ENCODE assay signal across 9 mouse cellular contexts in genomic region chr10:59864232-59864875, GRCm38 (mm10). TPM values are rescaled to one million over a fixed set of nuclear protein-coding genes. Genes with fewer than 3 reads are reported as not detected.
A peak's percentile ranks its signal among the peaks of the same experiment; 100 is the strongest.
DNase-seq lines count a peak whose midpoint lies in the region; ATAC-seq and TF ChIP-seq lines count a peak whose summit lies in the region.
"Had no signal": no experiment of that assay in that cellular context is flagged by ENCODE, and none has a peak within 500 bp of the region (broad histone marks: within the 10 kb centered on the region; RNA-seq: fewer than 3 reads in every experiment).

No protein-coding gene starts in this region.

- peaks cover 29% of the 10 kb centered on the region for H3K4me1 ChIP-seq in kidney, embryonic 16.5 days (ENCODE audit: insufficient read depth, low read length)
- peaks cover 0 to 18% of the 10 kb centered on the region in 2 experiments; a peak in 1 of 4 replicates for H3K4me1 ChIP-seq in ES-E14 (ENCODE audit: control insufficient read depth in 2 of 2, insufficient read depth in 2 of 2, low read length in 2 of 2, poor library complexity in 1 of 2)
- H3K4me1 ChIP-seq in hindbrain, embryonic 15.5 days (replicated peaks): peaks cover 29% of the 10 kb centered on the region

- no peak overlapping the region for H3K4me3 ChIP-seq in kidney, embryonic 16.5 days (ENCODE audit: low read length)
- H3K4me3 ChIP-seq in ES-E14 (ENCODE audit: insufficient read depth in 1 of 2, low read depth in 1 of 2, low read length in 2 of 2, poor library complexity in 1 of 2, severe bottlenecking in 1 of 2): 0 out of 4 replicates have a peak overlapping the region, but pooled peaks of 1 of the 2 experiments have one; percentile 10
- no peak overlapping the region for H3K4me3 ChIP-seq in hindbrain, embryonic 15.5 days
- H3K4me3 ChIP-seq: limb, embryonic 15.5 days had no signal

- 62% methylated on average over 19 of the region's 19 CpGs for WGBS in kidney, embryonic 16.5 days
- WGBS in hindbrain, embryonic 15.5 days: 48% methylated on average over 19 of the region's 19 CpGs

- no peaks in the 10 kb centered on the region for H3K9me3 ChIP-seq in kidney, embryonic 16.5 days (ENCODE audit: low read length)
- H3K9me3 ChIP-seq in ES-E14 (ENCODE audit: control insufficient read depth, insufficient read depth, low read depth, low read length): no peaks in the 10 kb centered on the region
- H3K9me3 ChIP-seq in hindbrain, embryonic 15.5 days: no peaks in the 10 kb centered on the region
- H3K9me3 ChIP-seq: limb, embryonic 15.5 days had no signal

- H3K36me3 ChIP-seq in kidney, embryonic 16.5 days (ENCODE audit: insufficient read depth, low read length): 0 out of 2 replicates have a peak, but pooled peaks cover 2% of the 10 kb centered on the region
- no peaks in the 10 kb centered on the region for H3K36me3 ChIP-seq in ES-E14 (ENCODE audit: control insufficient read depth, insufficient read depth, low read length, poor library complexity, severe bottlenecking)
- H3K36me3 ChIP-seq in hindbrain, embryonic 15.5 days: no peaks in the 10 kb centered on the region

- H3K4me2 ChIP-seq in kidney, embryonic 16.5 days (replicated peaks; ENCODE audit: low read depth, low read length): no peak overlapping the region
- no peak overlapping the region for H3K4me2 ChIP-seq in hindbrain, embryonic 15.5 days
- H3K4me2 ChIP-seq: limb, embryonic 15.5 days had no signal

- no peak for ATAC-seq in kidney, embryonic 16.5 days (ENCODE audit: low FRiP score, low TSS enrichment)
- ATAC-seq in hindbrain, embryonic 15.5 days (ENCODE audit: low FRiP score, low read depth): peak; percentile 48; the same call in 1 of the 2 replicates

- no peak overlapping the region for H3K9ac ChIP-seq in kidney, embryonic 16.5 days (replicated peaks; ENCODE audit: low read length)
- H3K9ac ChIP-seq in ES-E14 (ENCODE audit: insufficient read depth, low read depth, low read length, poor library complexity, severe bottlenecking): peak overlapping the region; percentile 16; the same call in 1 of the 2 replicates
- no peak overlapping the region for H3K9ac ChIP-seq in hindbrain, embryonic 15.5 days
- H3K9ac ChIP-seq: limb, embryonic 15.5 days had no signal

- no peaks in the 10 kb centered on the region for H3K27me3 ChIP-seq in kidney, embryonic 16.5 days (ENCODE audit: insufficient read depth, low read length)
- no peaks in the 10 kb centered on the region for H3K27me3 ChIP-seq in hindbrain, embryonic 15.5 days
- H3K27me3 ChIP-seq: limb, embryonic 15.5 days had no signal

- DNase-seq in kidney, adult 9 months: no peak
- DNase-seq in ES-E14 (ENCODE audit: low read depth, low spot score): no peak
- DNase-seq in naive thymus-derived CD4-positive, alpha-beta T cell, adult 2 months (ENCODE audit: low read depth): peak; percentile 57
- DNase-seq in urinary bladder, adult 18-20 months (ENCODE audit: low spot score in 2 of 2): no peak
- no peak for DNase-seq in adrenal gland, postnatal 4 days (ENCODE audit: low spot score in 2 of 2)
- no peak for DNase-seq in heart, adult 11 months

- in situ Hi-C loops in ES-E14 (cut with MboI; ENCODE audit: low sequenced_read_pairs in 2 of 2, unreplicated experiment in 2 of 2): loop anchor here (10.0 to 25.0 kb wide), 2 partner anchors 552 to 560 kb away; partner anchors contain the start of gene P4ha1 (in 1 of the 2)

- 0 out of 2 replicates have a peak overlapping the region, but pooled peaks have one; percentile 41 for H3K27ac ChIP-seq in kidney, embryonic 16.5 days (ENCODE audit: low read length)
- H3K27ac ChIP-seq in ES-E14 (ENCODE audit: insufficient read depth, low read depth, low read length, poor library complexity, severe bottlenecking): no peak overlapping the region
- no peak overlapping the region for H3K27ac ChIP-seq in hindbrain, embryonic 15.5 days (replicated peaks)
- H3K27ac ChIP-seq: limb, embryonic 15.5 days had no signal

TF ChIP-seq in ES-E14, 5 proteins besides CTCF, POLR2A, EP300 and RAD21:
- no peak for TF ChIP-seq ZNF384 (IDR thresholded peaks at IDR 0.05; ENCODE audit: low read depth, low read length)
- no peak for TF ChIP-seq CHD2 (IDR thresholded peaks at IDR 0.05; ENCODE audit: low read depth, low read length)
- no peak for TF ChIP-seq MAFK (IDR thresholded peaks at IDR 0.05; ENCODE audit: insufficient read depth, low read depth, low read length)
- TF ChIP-seq HCFC1 (IDR thresholded peaks at IDR 0.05; ENCODE audit: borderline replicate concordance, insufficient read depth, low read length): no peak
- TF ChIP-seq ZC3H11A (IDR thresholded peaks at IDR 0.05; ENCODE audit: borderline replicate concordance, low read depth, low read length): no peak
TF ChIP-seq in ES-E14: peak in this region for 0.

RNA-seq across cellular contexts. Expression of gene Dnajb12, which starts 15.0 kb away (rescaled TPM):
- 30.1 and 32.9 TPM in 2 replicates for polyA plus RNA-seq in kidney, embryonic 16.5 days (2015; fragmentation: Nextera tagmentation; extraction: Ambion mirVana)
- total RNA-seq in ES-E14 (2012; rRNA removed): 38.2 and 47.8 TPM in 2 replicates
- 18.6 and 24.6 TPM in 2 replicates for polyA plus RNA-seq in hindbrain, embryonic 15.5 days (2015; fragmentation: Nextera tagmentation; extraction: Ambion mirVana)
- total RNA-seq in adrenal gland, postnatal 4 days (2021): 10 to 100 TPM; 63.9 to 66.3 TPM
